Mouse (Mus musculus) heart, postnatal 0 days (tissue): ENCODE data around the gene Fbxl18.

Source experiments
- CTCF ChIP-seq: IDR thresholded peaks from 2 replicates; pipeline ENCODE4 v1.5.1; 2016; ENCODE audit warnings: antibody characterized with exemption, control low read depth, low read depth
- EP300 ChIP-seq: IDR thresholded peaks from 2 replicates; pipeline ENCODE4 v1.6.1; 2016; ENCODE audit warnings: antibody characterized with exemption, low read depth

DNA sequence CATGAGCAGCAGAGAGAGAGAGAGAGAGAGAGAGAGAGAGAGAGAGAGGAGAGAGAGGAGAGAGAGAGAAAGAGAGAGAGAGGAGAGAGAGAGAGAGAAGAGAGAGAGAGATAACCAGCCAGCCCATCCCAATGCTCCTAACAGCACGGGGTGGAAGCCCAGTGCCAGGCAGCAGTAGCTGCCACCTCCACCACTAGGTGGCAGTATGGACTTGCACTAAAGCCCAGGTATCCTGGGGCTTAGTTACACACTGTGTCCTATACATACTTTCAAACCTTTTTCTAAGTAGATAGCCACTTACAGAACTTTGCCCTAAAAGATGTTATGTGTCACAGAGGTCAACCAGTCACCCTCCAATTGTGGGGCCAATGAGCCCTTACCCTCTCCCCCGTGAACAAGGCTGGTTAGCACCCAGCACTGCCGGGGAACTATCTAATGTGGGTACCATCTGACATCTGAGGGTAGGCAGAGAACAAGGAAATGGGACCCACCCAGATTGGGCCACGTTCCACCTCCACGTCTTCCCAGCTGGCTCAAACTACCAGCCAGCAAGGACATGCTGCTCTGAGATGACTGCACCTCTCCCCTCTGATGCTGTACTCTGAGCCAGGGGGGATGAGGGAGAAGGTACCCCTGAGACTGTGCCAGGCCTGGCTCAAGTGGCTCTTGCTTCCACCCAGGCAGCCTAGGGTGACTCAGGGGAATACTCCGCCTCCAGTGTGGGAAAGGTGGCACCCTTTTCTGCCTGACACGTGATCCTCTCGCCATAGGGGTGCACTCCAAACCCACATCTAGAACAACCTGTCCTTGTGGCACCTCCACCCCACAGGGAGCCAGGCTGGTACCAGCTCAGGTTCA lies 15.7 kb downstream of the Fbxl18 start:
- TF ChIP-seq CTCF (peak; percentile 96), EP300 (no peak)
